Mouse (Mus musculus) hindbrain, postnatal 0 days (tissue): Measurements from ENCODE around the gene Mogs. TPM values are rescaled to one million over a fixed set of nuclear protein-coding genes. Genes with fewer than 3 reads are reported as not detected.

ENCODE experiments used
- ATAC-seq: fragments of 200-750 bp; cut with Nextera tagmentation; 2 replicates; pipeline ENCODE4 v1.8.0; 2017; ENCODE audit warnings: mild to moderate bottlenecking, moderate TSS enrichment, moderate library complexity
- DNase-seq: peaks from one replicate; pipeline ENCODE4 v3.0.0-alpha.2; 2015; ENCODE audit warnings: low spot score
- H3K27ac ChIP-seq: fragments of 300-500 bp; sonication (generic); 2 replicates; pipeline ENCODE4 v1.5.1; 2014; ENCODE audit warnings: mild to moderate bottlenecking
- H3K27me3 ChIP-seq: fragments of 300-500 bp; sonication (generic); 2 replicates; pipeline ENCODE4 v1.6.1; 2014; ENCODE audit warnings: low read length, mixed read lengths; ENCODE audit not compliant: insufficient read depth
- H3K36me3 ChIP-seq: fragments of 300-500 bp; sonication (generic); 2 replicates; pipeline ENCODE4 v1.6.1; 2014; ENCODE audit warnings: low read length, mixed read lengths; ENCODE audit not compliant: insufficient read depth
- H3K4me1 ChIP-seq: fragments of 300-500 bp; sonication (generic); 2 replicates; pipeline ENCODE4 v1.6.1; 2014; ENCODE audit warnings: antibody characterized with exemption, low read length, mixed read lengths; ENCODE audit not compliant: insufficient read depth
- H3K4me2 ChIP-seq: fragments of 300-500 bp; sonication (generic); 2 replicates; pipeline ENCODE4 v1.6.1; 2014; ENCODE audit warnings: low read depth, mild to moderate bottlenecking, low read length, moderate library complexity, mixed read lengths
- H3K4me3 ChIP-seq: fragments of 300-500 bp; sonication (generic); 2 replicates; pipeline ENCODE4 v1.5.1; 2014; ENCODE audit warnings: low read length
- H3K9ac ChIP-seq: fragments of 300-500 bp; sonication (generic); replicated peaks from 2 replicates; pipeline ENCODE4 v1.6.1; 2014; ENCODE audit warnings: mild to moderate bottlenecking, low read length, moderate library complexity, mixed read lengths
- H3K9me3 ChIP-seq: fragments of 300-500 bp; sonication (generic); 2 replicates; pipeline ENCODE4 v1.6.1; 2016; ENCODE audit warnings: low read length, mixed read lengths
- CTCF ChIP-seq: IDR thresholded peaks from 2 replicates; pipeline ENCODE4 v1.5.1; 2016; ENCODE audit warnings: antibody characterized with exemption, control low read depth, low read depth
- WGBS: fragments of 180-500 bp; shearing (Covaris S2); extraction: QIAGEN DNeasy Blood & Tissue Kit; methylation state at CpG from one replicate; pipeline ENCODE4 v1.1.7; 2014; 5-methylcytosine and 5-hydroxymethylcytosine counted together
- polyA plus RNA-seq: library from polyadenylated mRNA; unstranded; fragments of >200 nt; fragmentation: Nextera tagmentation; extraction: Ambion mirVana; gene quantifications from 2 replicates; pipeline ENCODE4 v1.2.1, GENCODE M21; 2015
- total RNA-seq: library from RNA; depleted of rRNA; stranded (reverse); fragments of >200 nt; gene quantifications from 2 replicates; pipeline ENCODE4 v1.2.3, GENCODE M21; 2014

The Mogs gene
- total and polyA plus RNA-seq, 2 experiments from 2014 or later: 21.1 to 48.5 TPM

GRCm38 (mm10) chr6:83080210-83080609 is 35.1 kb upstream of the Mogs start:
- no peak for TF ChIP-seq CTCF
- no peaks in the 10 kb centered on the region for H3K4me1 ChIP-seq
- H3K27me3 ChIP-seq: peaks cover 25% of the 10 kb centered on the region
- H3K27ac ChIP-seq: no peak overlapping the region
- no peak overlapping the region for H3K4me2 ChIP-seq
- WGBS: 98% methylated on average over 5 of the region's 5 CpGs
- no peak overlapping the region for H3K9ac ChIP-seq
- no peaks in the 10 kb centered on the region for H3K9me3 ChIP-seq
- no peak overlapping the region for H3K4me3 ChIP-seq
- no peak for ATAC-seq
- no peak for DNase-seq
- H3K36me3 ChIP-seq: 0 out of 2 replicates have a peak, but pooled peaks cover 4% of the 10 kb centered on the region

- Histone ChIP-seq H3K36me3 (0 out of 2 replicates have a peak, but pooled peaks cover 4% of the 10 kb centered on the region), H3K27ac (no peak overlapping the region), H3K4me3 (no peak overlapping the region), H3K27me3 (peaks cover 47% of the 10 kb centered on the region), H3K4me2 (no peak overlapping the region), H3K4me1 (no peaks in the 10 kb centered on the region), H3K9ac (no peak overlapping the region), H3K9me3 (no peaks in the 10 kb centered on the region)
- 6% methylated on average over 5 of the region's 5 CpGs for WGBS
- ATAC-seq (no peak), DNase-seq (no peak)
- no peak for TF ChIP-seq CTCF
Measured at GRCm38 (mm10) chr6:83083497-83083896, 31.8 kb upstream of the Mogs start.

- ATAC-seq (no peak), DNase-seq (no peak)
- Histone ChIP-seq H3K27ac (no peak overlapping the region), H3K4me3 (no peak overlapping the region), H3K9ac (no peak overlapping the region), H3K4me2 (no peak overlapping the region), H3K4me1 (no peaks in the 10 kb centered on the region), H3K9me3 (no peaks in the 10 kb centered on the region), H3K27me3 (peaks cover 55% of the 10 kb centered on the region), H3K36me3 (0 out of 2 replicates have a peak, but pooled peaks cover 4% of the 10 kb centered on the region)
- no peak for TF ChIP-seq CTCF
- WGBS: 5% methylated on average over 6 of the region's 6 CpGs
Measured at GRCm38 (mm10) chr6:83084477-83084876, 30.8 kb upstream of the Mogs start.

GRCm38 (mm10) chr6:83086121-83087035 is 28.9 kb upstream of the Mogs start, which contains the start of gene Lbx2:
TSS of gene Lbx2 (plus strand) at chr6:83086367.
- no peak for TF ChIP-seq CTCF
- Histone ChIP-seq H3K27me3 (peaks cover 61% of the 10 kb centered on the region), H3K4me1 (no peaks in the 10 kb centered on the region), H3K4me3 (no peak within 1 kb of the TSS), H3K9me3 (no peaks in the 10 kb centered on the region), H3K9ac (no peak within 1 kb of the TSS), H3K36me3 (0 out of 2 replicates have a peak, but pooled peaks cover 4% of the 10 kb centered on the region), H3K4me2 (peak within 1 kb of the TSS; percentile 37; the same call in 1 of the 2 replicates), H3K27ac (no peak within 1 kb of the TSS)
- 2% methylated on average over 41 of the region's 42 CpGs for whole genome bisulfite sequencing
- ATAC-seq: no peak
- DNase-seq: no peak

- H3K36me3 ChIP-seq: 0 out of 2 replicates have a peak, but pooled peaks cover 3% of the 10 kb centered on the region
- no peak for TF ChIP-seq CTCF
- H3K4me2 ChIP-seq: peak overlapping the region; percentile 37
- H3K27ac ChIP-seq: no peak overlapping the region
- WGBS: 1% methylated on average over 47 of the region's 47 CpGs
- ATAC-seq: no peak
- no peak for DNase-seq
- H3K4me3 ChIP-seq: peak overlapping the region; percentile 20; the same call in 1 of the 2 replicates
- peaks cover 61% of the 10 kb centered on the region for H3K27me3 ChIP-seq
- no peak overlapping the region for H3K9ac ChIP-seq
- H3K4me1 ChIP-seq: no peaks in the 10 kb centered on the region
- no peaks in the 10 kb centered on the region for H3K9me3 ChIP-seq
Measured at GRCm38 (mm10) chr6:83087205-83087925, 27.9 kb upstream of the Mogs start.

GRCm38 (mm10) chr6:83087926-83088260 is 27.4 kb upstream of the Mogs start:
- DNase-seq (no peak), ATAC-seq (no peak)
- H3K36me3 ChIP-seq: no peaks in the 10 kb centered on the region
- H3K4me2 ChIP-seq: peak overlapping the region; percentile 37
- peak overlapping the region; percentile 20; the same call in 1 of the 2 replicates for H3K4me3 ChIP-seq
- WGBS: 9% methylated on average over 9 of the region's 9 CpGs
- no peak for TF ChIP-seq CTCF
- H3K27me3 ChIP-seq: peaks cover 61% of the 10 kb centered on the region
- no peaks in the 10 kb centered on the region for H3K4me1 ChIP-seq
- H3K9ac ChIP-seq: no peak overlapping the region
- H3K27ac ChIP-seq: no peak overlapping the region
- H3K9me3 ChIP-seq: no peaks in the 10 kb centered on the region
